Mouse (Mus musculus): Measurements from ENCODE around the gene Usp30. TPM values are rescaled to one million over a fixed set of nuclear protein-coding genes. Genes with fewer than 3 reads are reported as not detected.
A peak's percentile ranks its signal among the peaks of the same experiment; 100 is the strongest.

Gene Usp30
- polyA plus RNA-seq, 1 experiment from 2014 or later = 3.0 TPM

DNA sequence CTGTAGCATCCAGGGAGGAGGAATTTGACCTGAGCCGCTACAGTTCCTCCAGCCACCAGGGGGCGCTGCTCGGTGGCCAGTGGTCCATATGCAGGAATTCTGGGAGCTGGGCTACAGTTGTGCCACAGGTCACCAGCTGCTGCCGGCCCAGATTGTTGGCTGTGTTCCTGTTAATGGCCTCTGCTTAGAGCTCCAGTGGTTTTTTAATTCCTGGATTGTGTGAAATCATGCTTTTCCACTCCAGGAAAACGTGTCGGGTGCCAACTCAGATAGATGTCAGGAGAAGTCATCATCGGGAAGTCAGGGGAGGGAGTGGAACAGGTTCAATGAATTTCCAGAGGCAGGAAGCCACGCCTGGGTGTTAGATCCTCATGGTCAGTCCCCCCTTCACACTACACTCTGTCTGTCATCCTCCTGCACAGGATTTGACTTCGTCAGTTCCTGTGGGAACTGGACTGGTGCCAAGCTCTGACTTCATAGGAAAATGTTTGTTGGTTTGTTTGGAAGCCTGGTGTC, 13.0 kb upstream of the Usp30 start:
- WGBS (ENCODE audit: insufficient replicate concordance) = 24% methylated on average over 9 of the region's 9 CpGs
- Histone ChIP-seq H3K27ac (ENCODE audit: low read length) (no peak overlapping the region), H3K9ac (ENCODE audit: low read depth, low read length) (no peak overlapping the region), H3K27me3 (ENCODE audit: control insufficient read depth, insufficient read depth, low read depth, low read length) (no peaks in the 10 kb centered on the region; the same call in 1 of the 2 replicates), H3K4me1 (ENCODE audit: control insufficient read depth, low read depth, low read length) (no peaks in the 10 kb centered on the region), H3K4me2 (ENCODE audit: low read depth, low read length) (0 out of 2 replicates have a peak overlapping the region, but pooled peaks have one; percentile 22), H3K9me3 (replicated peaks; ENCODE audit: control insufficient read depth, low read length) (no peaks in the 10 kb centered on the region), H3K4me3 (ENCODE audit: low read depth, low read length) (no peak overlapping the region), H3K36me3 (ENCODE audit: control insufficient read depth, insufficient read depth) (no peaks in the 10 kb centered on the region)
- ATAC-seq (ENCODE audit: low read depth) = no peak

DNA sequence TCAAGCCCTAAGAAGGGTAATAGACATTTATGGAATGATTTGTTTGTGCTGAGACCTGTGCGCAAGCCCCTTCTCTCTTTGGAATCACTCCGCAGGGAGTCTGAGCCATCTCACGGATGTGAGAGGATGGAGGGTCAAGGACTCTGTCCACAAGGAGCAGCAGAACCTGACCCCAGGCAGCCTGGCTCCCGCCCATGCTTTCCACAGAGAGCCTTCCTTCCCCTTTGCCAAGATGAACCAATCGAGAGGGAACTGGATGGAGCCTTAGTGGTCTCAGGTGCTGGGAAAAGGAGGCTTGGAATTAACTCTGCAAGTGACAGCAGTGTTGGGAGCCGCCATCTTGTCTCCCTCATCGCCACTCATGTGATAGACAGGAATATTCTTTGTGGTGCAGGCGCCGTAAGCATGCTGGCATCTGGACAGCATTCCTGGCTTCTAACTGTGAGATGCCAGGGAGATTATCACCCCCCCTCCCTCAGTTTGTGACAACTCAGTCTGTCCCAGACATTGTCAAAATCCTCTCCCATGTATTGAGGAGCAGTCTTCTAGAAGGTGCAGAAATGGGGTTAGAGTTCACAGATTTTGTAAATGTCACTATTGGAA, 8.0 kb upstream of the Usp30 start:
- no peaks in the 10 kb centered on the region for H3K4me1 ChIP-seq (ENCODE audit: control insufficient read depth, low read depth, low read length)
- H3K4me3 ChIP-seq (ENCODE audit: low read depth, low read length) = no peak overlapping the region
- no peaks in the 10 kb centered on the region for H3K27me3 ChIP-seq (ENCODE audit: control insufficient read depth, insufficient read depth, low read depth, low read length)
- H3K9me3 ChIP-seq (replicated peaks; ENCODE audit: control insufficient read depth, low read length) = 0 out of 2 replicates have a peak, but pooled peaks cover 2% of the 10 kb centered on the region
- H3K36me3 ChIP-seq (ENCODE audit: control insufficient read depth, insufficient read depth) = no peaks in the 10 kb centered on the region
- H3K27ac ChIP-seq (ENCODE audit: low read length) = no peak overlapping the region
- H3K4me2 ChIP-seq (ENCODE audit: low read depth, low read length) = no peak overlapping the region
- ATAC-seq (ENCODE audit: low read depth) = no peak
- no peak overlapping the region for H3K9ac ChIP-seq (ENCODE audit: low read depth, low read length)
- WGBS (ENCODE audit: insufficient replicate concordance) = 68% methylated on average over 9 of the region's 9 CpGs

DNA sequence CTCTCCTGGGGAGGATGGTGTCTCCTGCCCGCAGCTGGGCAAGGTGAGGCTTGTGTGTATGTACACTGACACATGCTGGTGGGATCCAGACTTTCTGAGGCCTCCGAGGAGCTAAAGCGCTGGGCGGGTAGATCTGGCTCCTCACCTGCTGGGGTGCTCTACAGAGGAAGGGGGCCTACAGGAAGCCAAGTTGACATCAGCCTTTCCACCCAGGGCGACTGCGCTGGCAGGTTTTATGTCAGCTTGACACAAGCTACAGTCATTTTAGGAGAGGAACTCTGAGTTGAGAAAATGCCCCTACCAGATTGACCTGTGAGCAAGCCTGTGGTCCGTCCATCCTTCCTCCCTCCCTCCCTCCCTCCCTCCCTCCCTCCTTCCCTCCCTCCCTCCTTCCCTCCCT, 3.6 kb upstream of the Usp30 start:
- no peak overlapping the region for H3K4me2 ChIP-seq (ENCODE audit: low read depth, low read length)
- ATAC-seq (ENCODE audit: low read depth) = no peak
- WGBS (ENCODE audit: insufficient replicate concordance) = 22% methylated on average over 7 of the region's 7 CpGs

GRCm38 (mm10) chr5:114063958-114064357, 1.3 kb upstream of the Usp30 start:
- H3K27me3 ChIP-seq (ENCODE audit: control insufficient read depth, insufficient read depth, low read depth, low read length) = no peaks in the 10 kb centered on the region
- H3K36me3 ChIP-seq (ENCODE audit: control insufficient read depth, insufficient read depth) = no peaks in the 10 kb centered on the region
- ATAC-seq (ENCODE audit: low read depth) = no peak
- WGBS (ENCODE audit: insufficient replicate concordance) = 58% methylated on average over 4 of the region's 4 CpGs
- H3K4me1 ChIP-seq (ENCODE audit: control insufficient read depth, low read depth, low read length) = no peaks in the 10 kb centered on the region
- H3K9me3 ChIP-seq (replicated peaks; ENCODE audit: control insufficient read depth, low read length) = no peaks in the 10 kb centered on the region
- H3K27ac ChIP-seq (ENCODE audit: low read length) = no peak overlapping the region
- H3K4me2 ChIP-seq (ENCODE audit: low read depth, low read length) = no peak overlapping the region
- H3K9ac ChIP-seq (ENCODE audit: low read depth, low read length) = no peak overlapping the region
- no peak overlapping the region for H3K4me3 ChIP-seq (ENCODE audit: low read depth, low read length)

More for the DNA sequence above, 3.6 kb upstream of the Usp30 start:
- Histone ChIP-seq H3K9me3 (replicated peaks; ENCODE audit: control insufficient read depth, low read length) (0 out of 2 replicates have a peak, but pooled peaks cover 2% of the 10 kb centered on the region), H3K4me1 (ENCODE audit: control insufficient read depth, low read depth, low read length) (no peaks in the 10 kb centered on the region), H3K27ac (ENCODE audit: low read length) (no peak overlapping the region), H3K9ac (ENCODE audit: low read depth, low read length) (no peak overlapping the region), H3K27me3 (ENCODE audit: control insufficient read depth, insufficient read depth, low read depth, low read length) (no peaks in the 10 kb centered on the region), H3K4me3 (ENCODE audit: low read depth, low read length) (no peak overlapping the region), H3K36me3 (ENCODE audit: control insufficient read depth, insufficient read depth) (no peaks in the 10 kb centered on the region)

DNA sequence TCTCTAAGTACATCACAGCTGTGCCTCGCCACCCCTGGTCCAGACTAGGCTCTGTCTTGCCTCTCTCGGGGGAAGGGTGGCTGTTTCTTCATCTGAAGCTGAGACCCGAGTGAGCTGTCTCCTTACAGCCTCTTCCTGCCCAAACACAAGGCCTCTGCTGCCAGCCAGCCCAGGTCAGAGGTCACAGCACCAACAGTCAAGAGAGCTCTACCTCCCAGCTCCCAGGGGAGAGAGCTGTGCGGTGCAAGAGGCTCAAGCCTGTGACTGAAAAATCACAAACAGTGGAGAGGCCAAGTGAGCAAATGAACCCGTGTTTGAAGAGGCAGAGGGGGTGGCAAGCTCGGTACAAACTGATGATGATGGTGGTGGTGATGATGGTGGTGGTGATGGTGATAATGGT, 1.3 kb downstream of the Usp30 start:
- ATAC-seq (ENCODE audit: low read depth) = no peak
- H3K4me1 ChIP-seq (ENCODE audit: control insufficient read depth, low read depth, low read length) = no peaks in the 10 kb centered on the region
- 33% methylated on average over 6 of the region's 6 CpGs for WGBS (ENCODE audit: insufficient replicate concordance)
- no peaks in the 10 kb centered on the region for H3K9me3 ChIP-seq (replicated peaks; ENCODE audit: control insufficient read depth, low read length)
- no peaks in the 10 kb centered on the region for H3K36me3 ChIP-seq (ENCODE audit: control insufficient read depth, insufficient read depth)
- H3K27ac ChIP-seq (ENCODE audit: low read length) = no peak overlapping the region
- no peaks in the 10 kb centered on the region for H3K27me3 ChIP-seq (ENCODE audit: control insufficient read depth, insufficient read depth, low read depth, low read length)
- H3K4me3 ChIP-seq (ENCODE audit: low read depth, low read length) = no peak overlapping the region
- no peak overlapping the region for H3K9ac ChIP-seq (ENCODE audit: low read depth, low read length)
- no peak overlapping the region for H3K4me2 ChIP-seq (ENCODE audit: low read depth, low read length)

DNA sequence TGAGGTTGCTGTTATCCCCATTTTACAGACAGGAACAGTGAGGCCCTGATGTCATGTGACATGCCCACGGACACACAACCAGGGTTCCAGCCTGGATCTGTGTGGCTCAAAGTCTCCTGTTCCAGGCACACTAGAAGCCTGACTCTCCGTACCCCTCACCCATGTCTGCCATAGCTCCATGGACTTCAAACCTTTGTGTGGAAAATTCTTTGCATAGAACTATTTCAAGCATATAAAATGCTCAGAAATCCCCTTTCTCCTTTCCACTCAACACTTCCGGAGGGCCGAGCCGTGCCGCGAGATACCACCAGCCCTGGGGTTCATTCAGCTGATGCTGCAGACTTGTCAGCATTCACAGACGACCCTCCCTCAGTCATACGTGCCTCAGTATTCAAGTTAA, 2.3 kb downstream of the Usp30 start:
- WGBS (ENCODE audit: insufficient replicate concordance) = 70% methylated on average over 9 of the region's 9 CpGs
- no peaks in the 10 kb centered on the region for H3K4me1 ChIP-seq (ENCODE audit: control insufficient read depth, low read depth, low read length)
- H3K9me3 ChIP-seq (replicated peaks; ENCODE audit: control insufficient read depth, low read length) = no peaks in the 10 kb centered on the region
- no peak overlapping the region for H3K4me2 ChIP-seq (ENCODE audit: low read depth, low read length)
- H3K9ac ChIP-seq (ENCODE audit: low read depth, low read length) = no peak overlapping the region
- H3K27me3 ChIP-seq (ENCODE audit: control insufficient read depth, insufficient read depth, low read depth, low read length) = no peaks in the 10 kb centered on the region
- no peak overlapping the region for H3K27ac ChIP-seq (ENCODE audit: low read length)
- no peak overlapping the region for H3K4me3 ChIP-seq (ENCODE audit: low read depth, low read length)
- no peaks in the 10 kb centered on the region for H3K36me3 ChIP-seq (ENCODE audit: control insufficient read depth, insufficient read depth)
- ATAC-seq (ENCODE audit: low read depth) = no peak

DNA sequence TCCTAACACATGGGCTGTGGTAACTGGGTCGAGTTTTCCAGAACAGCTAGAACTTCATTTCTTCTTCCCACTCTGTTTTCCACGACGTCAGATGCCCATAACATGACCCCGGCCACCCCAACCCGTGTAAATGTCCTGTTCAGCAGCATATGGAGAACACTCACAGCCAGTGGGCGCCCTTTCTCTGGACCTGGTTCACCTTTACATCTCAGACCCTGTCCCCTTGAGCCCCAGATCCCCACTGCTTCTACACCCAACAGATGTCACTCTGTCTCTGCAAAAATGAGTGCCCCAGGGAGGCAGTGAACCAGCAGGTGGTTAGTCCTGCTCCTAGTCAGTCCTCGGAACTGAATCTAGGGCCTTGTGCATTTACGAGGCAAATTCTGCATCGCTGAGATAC, 2.7 kb downstream of the Usp30 start:
- no peak for ATAC-seq (ENCODE audit: low read depth)
- no peak overlapping the region for H3K4me2 ChIP-seq (ENCODE audit: low read depth, low read length)
- no peaks in the 10 kb centered on the region for H3K9me3 ChIP-seq (replicated peaks; ENCODE audit: control insufficient read depth, low read length)
- 49% methylated on average over 9 of the region's 9 CpGs for WGBS (ENCODE audit: insufficient replicate concordance)
- no peaks in the 10 kb centered on the region for H3K4me1 ChIP-seq (ENCODE audit: control insufficient read depth, low read depth, low read length)
- H3K36me3 ChIP-seq (ENCODE audit: control insufficient read depth, insufficient read depth) = no peaks in the 10 kb centered on the region
- no peak overlapping the region for H3K9ac ChIP-seq (ENCODE audit: low read depth, low read length)
- H3K4me3 ChIP-seq (ENCODE audit: low read depth, low read length) = no peak overlapping the region
- H3K27ac ChIP-seq (ENCODE audit: low read length) = no peak overlapping the region
- H3K27me3 ChIP-seq (ENCODE audit: control insufficient read depth, insufficient read depth, low read depth, low read length) = no peaks in the 10 kb centered on the region

DNA sequence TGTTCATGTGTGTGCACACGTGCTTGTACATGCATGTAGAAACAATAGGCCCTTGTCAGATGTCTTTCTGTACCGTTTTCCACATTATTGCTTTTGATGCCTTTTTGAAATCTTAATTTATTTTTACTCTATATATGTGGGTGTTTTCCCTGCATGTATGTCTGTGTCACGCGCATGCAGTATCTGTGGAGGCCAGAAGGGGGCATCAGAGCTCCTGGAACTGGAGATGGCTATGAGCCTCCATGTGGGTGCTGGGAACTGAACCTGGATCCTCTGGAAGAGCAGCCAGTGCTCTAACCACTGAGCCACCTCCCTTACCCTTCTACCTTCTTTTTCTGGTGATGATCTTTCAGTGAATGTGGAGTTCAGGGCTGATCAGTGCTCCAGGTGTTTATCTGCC, 5.6 kb downstream of the Usp30 start:
- H3K4me2 ChIP-seq (ENCODE audit: low read depth, low read length) = no peak overlapping the region
- no peak for ATAC-seq (ENCODE audit: low read depth)
- no peaks in the 10 kb centered on the region for H3K27me3 ChIP-seq (ENCODE audit: control insufficient read depth, insufficient read depth, low read depth, low read length)
- no peaks in the 10 kb centered on the region for H3K36me3 ChIP-seq (ENCODE audit: control insufficient read depth, insufficient read depth)
- no peaks in the 10 kb centered on the region for H3K4me1 ChIP-seq (ENCODE audit: control insufficient read depth, low read depth, low read length)
- no peaks in the 10 kb centered on the region for H3K9me3 ChIP-seq (replicated peaks; ENCODE audit: control insufficient read depth, low read length)
- H3K4me3 ChIP-seq (ENCODE audit: low read depth, low read length) = no peak overlapping the region
- WGBS (ENCODE audit: insufficient replicate concordance) = 72% methylated on average over 4 of the region's 4 CpGs
- H3K27ac ChIP-seq (ENCODE audit: low read length) = no peak overlapping the region
- H3K9ac ChIP-seq (ENCODE audit: low read depth, low read length) = no peak overlapping the region

DNA sequence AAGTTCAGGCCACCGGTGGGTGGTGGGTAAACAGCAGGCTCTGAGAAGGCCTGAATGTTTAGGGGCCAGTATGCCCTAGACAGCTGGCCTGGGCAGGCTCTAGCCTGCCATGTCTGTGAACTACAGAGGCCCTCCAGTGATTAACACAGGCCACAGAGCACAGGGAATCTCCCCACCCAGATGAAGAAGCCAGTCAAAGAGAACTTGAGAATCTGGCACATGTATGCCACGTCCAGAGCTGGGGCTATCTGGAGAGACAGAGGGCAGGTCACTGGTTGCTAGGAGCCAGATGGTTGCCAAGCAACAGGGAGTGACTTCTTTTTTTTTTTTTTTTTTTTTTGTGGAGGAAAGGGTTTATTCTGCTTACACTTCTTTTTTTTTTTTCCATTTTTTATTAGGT, 7.0 kb downstream of the Usp30 start:
- H3K4me2 ChIP-seq (ENCODE audit: low read depth, low read length) = no peak overlapping the region
- H3K9me3 ChIP-seq (replicated peaks; ENCODE audit: control insufficient read depth, low read length) = no peaks in the 10 kb centered on the region
- H3K9ac ChIP-seq (ENCODE audit: low read depth, low read length) = no peak overlapping the region
- 38% methylated on average over 2 of the region's 2 CpGs for WGBS (ENCODE audit: insufficient replicate concordance)
- no peaks in the 10 kb centered on the region for H3K27me3 ChIP-seq (ENCODE audit: control insufficient read depth, insufficient read depth, low read depth, low read length)
- ATAC-seq (ENCODE audit: low read depth) = no peak
- no peak overlapping the region for H3K27ac ChIP-seq (ENCODE audit: low read length)
- no peaks in the 10 kb centered on the region for H3K36me3 ChIP-seq (ENCODE audit: control insufficient read depth, insufficient read depth)
- H3K4me3 ChIP-seq (ENCODE audit: low read depth, low read length) = no peak overlapping the region
- H3K4me1 ChIP-seq (ENCODE audit: control insufficient read depth, low read depth, low read length) = no peaks in the 10 kb centered on the region
